Mouse (Mus musculus) E14TG2a.4 (cell line): ENCODE data around the gene Pdlim1.

Experiments used
- CTCF ChIP-seq: conservative IDR thresholded peaks from 2 replicates; pipeline ENCODE4 v1.5.1; 2014; ENCODE audit warnings: low read length
- NANOG ChIP-seq: IDR thresholded peaks from 2 replicates; pipeline ENCODE4 v1.6.1; 2014; ENCODE audit warnings: borderline replicate concordance, low read length, mixed read lengths
- POU5F1 ChIP-seq: IDR thresholded peaks from 2 replicates; pipeline ENCODE4 v1.6.1; 2014; ENCODE audit warnings: low read length, borderline replicate concordance

DNA sequence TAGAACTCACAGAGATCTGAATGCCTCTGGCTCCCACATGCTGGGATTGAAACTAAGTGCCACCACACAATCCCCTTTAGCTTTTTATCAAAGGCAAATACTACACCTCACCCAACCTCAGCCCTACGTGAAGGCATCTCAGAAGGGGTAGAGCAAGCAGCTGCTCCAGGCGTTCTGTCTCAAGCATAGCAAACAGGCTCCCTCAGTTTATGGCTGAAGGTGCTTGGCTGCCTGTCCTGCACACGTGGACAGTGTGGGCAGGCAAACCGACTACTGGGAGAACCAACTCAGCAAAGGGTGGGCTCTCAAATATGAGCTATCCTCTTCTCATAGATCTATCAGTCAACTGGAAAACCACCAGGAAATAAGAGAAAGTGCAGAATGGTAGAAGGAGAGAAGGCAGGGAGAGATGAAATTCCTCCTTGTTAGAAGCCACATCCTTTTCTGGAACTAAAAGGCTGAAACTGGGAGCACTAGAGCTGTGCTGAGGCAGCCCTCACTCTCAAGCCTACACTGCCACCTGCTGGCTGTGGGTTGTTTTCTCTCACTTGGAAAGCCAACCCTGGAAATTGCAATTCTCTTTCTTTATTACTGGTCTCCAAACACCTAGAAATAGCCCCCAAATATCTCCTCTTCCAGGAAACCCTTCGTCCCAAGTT, 46.4 kb downstream of the Pdlim1 start:
- TF ChIP-seq CTCF: peak; percentile 65
- no peak for TF ChIP-seq POU5F1
- TF ChIP-seq NANOG: no peak
